In genomic region chr3:137972989-137973388, GRCm38 (mm10) we compare ENCODE assay signal across 26 mouse cellular contexts. TPM values are rescaled to one million over a fixed set of nuclear protein-coding genes. Genes with fewer than 3 reads are reported as not detected.
A peak's percentile ranks its signal among the peaks of the same experiment; 100 is the strongest.
DNase-seq lines count a peak whose midpoint lies in the region; ATAC-seq and TF ChIP-seq lines count a peak whose summit lies in the region.
"Had no signal": no experiment of that assay in that cellular context is flagged by ENCODE, and none has a peak within 500 bp of the region (broad histone marks: within the 10 kb centered on the region; RNA-seq: fewer than 3 reads in every experiment).

No protein-coding gene starts in this region.

- no peak for TF ChIP-seq CTCF in lung, embryonic 14.5 days (IDR thresholded peaks at IDR 0.05; ENCODE audit: low read depth)

- no peak overlapping the region for H3K4me3 ChIP-seq in lung, embryonic 14.5 days (ENCODE audit: low read depth, low read length)
- H3K4me3 ChIP-seq in embryonic facial prominence, embryonic 13.5 days = no peak overlapping the region
- H3K4me3 ChIP-seq in liver, embryonic 13.5 days (replicated peaks) = 0 out of 2 replicates have a peak overlapping the region, but pooled peaks have one; percentile 28
- no peak overlapping the region for H3K4me3 ChIP-seq in stomach, embryonic 16.5 days (replicated peaks; ENCODE audit: low read length)
- H3K4me3 ChIP-seq: forebrain, embryonic 10.5 days; heart, adult 2 months; heart, embryonic 13.5 days; midbrain, embryonic 10.5 days; neural tube, embryonic 15.5 days had no signal

- H3K4me2 ChIP-seq in lung, embryonic 14.5 days = no peak overlapping the region
- H3K4me2 ChIP-seq in embryonic facial prominence, embryonic 13.5 days = no peak overlapping the region
- H3K4me2 ChIP-seq in liver, embryonic 13.5 days = peak overlapping the region; percentile 62
- no peak overlapping the region for H3K4me2 ChIP-seq in stomach, embryonic 16.5 days (ENCODE audit: low read depth, low read length)
- H3K4me2 ChIP-seq: heart, embryonic 13.5 days; neural tube, embryonic 15.5 days had no signal

- H3K36me3 ChIP-seq in lung, embryonic 14.5 days (ENCODE audit: insufficient read depth) = no peaks in the 10 kb centered on the region
- no peaks in the 10 kb centered on the region for H3K36me3 ChIP-seq in embryonic facial prominence, embryonic 13.5 days
- H3K36me3 ChIP-seq in liver, embryonic 13.5 days = peaks cover 20% of the 10 kb centered on the region
- H3K36me3 ChIP-seq in stomach, embryonic 16.5 days (ENCODE audit: control insufficient read depth, insufficient read depth, low read length) = no peaks in the 10 kb centered on the region
- H3K36me3 ChIP-seq: forebrain, embryonic 10.5 days; midbrain, embryonic 10.5 days; neural tube, embryonic 15.5 days had no signal

- no peak for ATAC-seq in lung, embryonic 14.5 days (ENCODE audit: insufficient read depth)
- ATAC-seq in embryonic facial prominence, embryonic 13.5 days (ENCODE audit: insufficient number of reproducible peaks, insufficient read depth, low FRiP score, low TSS enrichment, low read depth) = peak; percentile 77; the same call in 1 of the 2 replicates
- no peak for ATAC-seq in liver, embryonic 13.5 days (ENCODE audit: low read depth)
- ATAC-seq in stomach, embryonic 16.5 days (ENCODE audit: insufficient read depth, low FRiP score) = no peak
- ATAC-seq: activated CD4-positive, CD25-positive, alpha-beta regulatory T cell, adult 4 months; forebrain, embryonic 16.5 days had no signal

- peaks cover 2% of the 10 kb centered on the region; the same call in 1 of the 2 replicates for H3K4me1 ChIP-seq in lung, embryonic 14.5 days (ENCODE audit: insufficient read depth)
- H3K4me1 ChIP-seq in embryonic facial prominence, embryonic 13.5 days = peaks cover 17% of the 10 kb centered on the region
- H3K4me1 ChIP-seq in liver, embryonic 13.5 days (replicated peaks) = peaks cover 89% of the 10 kb centered on the region
- H3K4me1 ChIP-seq in stomach, embryonic 16.5 days (ENCODE audit: control insufficient read depth, insufficient read depth, low read length) = peaks cover 5% of the 10 kb centered on the region; the same call in 1 of the 2 replicates

- H3K27me3 ChIP-seq in lung, embryonic 14.5 days (ENCODE audit: insufficient read depth, low read length) = no peaks in the 10 kb centered on the region
- H3K27me3 ChIP-seq in embryonic facial prominence, embryonic 13.5 days = no peaks in the 10 kb centered on the region
- H3K27me3 ChIP-seq in liver, embryonic 13.5 days = no peaks in the 10 kb centered on the region
- no peaks in the 10 kb centered on the region for H3K27me3 ChIP-seq in stomach, embryonic 16.5 days (ENCODE audit: control insufficient read depth, insufficient read depth, low read length)
- H3K27me3 ChIP-seq: CH12.LX; heart, embryonic 13.5 days; neural tube, embryonic 15.5 days had no signal

- 86% methylated on average over 7 of the region's 7 CpGs for WGBS in lung, embryonic 14.5 days
- WGBS in embryonic facial prominence, embryonic 13.5 days = 90% methylated on average over 7 of the region's 7 CpGs
- 84% methylated on average over 7 of the region's 7 CpGs for WGBS in liver, embryonic 13.5 days (ENCODE audit: insufficient replicate concordance)
- WGBS in stomach, embryonic 16.5 days = 78% methylated on average over 7 of the region's 7 CpGs

- H3K9me3 ChIP-seq in lung, embryonic 14.5 days (ENCODE audit: low read depth, low read length) = no peaks in the 10 kb centered on the region
- H3K9me3 ChIP-seq in embryonic facial prominence, embryonic 13.5 days = no peaks in the 10 kb centered on the region
- H3K9me3 ChIP-seq in liver, embryonic 13.5 days (replicated peaks) = no peaks in the 10 kb centered on the region
- H3K9me3 ChIP-seq in stomach, embryonic 16.5 days (replicated peaks; ENCODE audit: control insufficient read depth, low read length) = no peaks in the 10 kb centered on the region
- H3K9me3 ChIP-seq: forebrain, embryonic 10.5 days; heart, embryonic 13.5 days; midbrain, embryonic 10.5 days; neural tube, embryonic 15.5 days had no signal

- no peak for DNase-seq in lung, embryonic 14.5 days
- DNase-seq in lung, postnatal 36 days = no peak
- no peak for DNase-seq in liver, embryonic 13.5 days
- no peak for DNase-seq in right cerebral cortex, adult 2 months (ENCODE audit: low spot score in 2 of 2)
- DNase-seq in left cerebral cortex, postnatal 4 days = no peak
- DNase-seq: adrenal gland, adult 8-10 months; cerebellum, adult 18-20 months; cerebellum, postnatal 25 days; gastrocnemius, postnatal 25 days; heart, adult 2 months; heart, postnatal 14 days; kidney, adult 8-10 months; kidney, postnatal 10 days; lung, adult 18-20 months; lung, postnatal 4 days; right cerebral cortex, adult 18-20 months; thymus, postnatal 25 days had no signal

- 0 out of 2 replicates have a peak overlapping the region, but pooled peaks have one; percentile 38 for H3K27ac ChIP-seq in lung, embryonic 14.5 days (ENCODE audit: low read depth)
- H3K27ac ChIP-seq in embryonic facial prominence, embryonic 13.5 days = no peak overlapping the region
- peak overlapping the region; percentile 99 for H3K27ac ChIP-seq in liver, embryonic 13.5 days
- peak overlapping the region; percentile 77; the same call in 1 of the 2 replicates for H3K27ac ChIP-seq in stomach, embryonic 16.5 days (ENCODE audit: low read length)
- H3K27ac ChIP-seq: forebrain, embryonic 10.5 days; heart, adult 2 months; midbrain, embryonic 10.5 days; neural tube, embryonic 15.5 days had no signal

- no peak overlapping the region for H3K9ac ChIP-seq in lung, embryonic 14.5 days
- no peak overlapping the region for H3K9ac ChIP-seq in embryonic facial prominence, embryonic 13.5 days
- H3K9ac ChIP-seq in liver, embryonic 13.5 days = peak overlapping the region; percentile 70
- H3K9ac ChIP-seq in stomach, embryonic 16.5 days (ENCODE audit: low read length) = no peak overlapping the region
- H3K9ac ChIP-seq: neural tube, embryonic 15.5 days had no signal

- intact Hi-C loops in left cerebral cortex, postnatal 4 days (cut with DNase I) = no loop called here

RNA-seq across cellular contexts. Expression of gene Dapp1, which starts 8.4 kb away (rescaled TPM):
- polyA plus RNA-seq in lung, embryonic 14.5 days (2014; fragmentation: Nextera tagmentation; extraction: Ambion mirVana) = 8.0 and 8.1 TPM in 2 replicates
- 5.9 and 6.8 TPM in 2 replicates for polyA plus RNA-seq in embryonic facial prominence, embryonic 13.5 days (2015; fragmentation: Nextera tagmentation; extraction: Ambion mirVana)
- polyA plus RNA-seq in liver, embryonic 13.5 days (2015; fragmentation: Nextera tagmentation; extraction: Ambion mirVana) = 14.0 and 20.3 TPM in 2 replicates
- polyA plus RNA-seq in stomach, embryonic 16.5 days (2015; fragmentation: Nextera tagmentation; extraction: Ambion mirVana) = 17.3 and 18.0 TPM in 2 replicates
- total RNA-seq in left cerebral cortex, postnatal 4 days (2021) = 1 to 10 TPM; 4.7 to 4.8 TPM

RNA-seq across cellular contexts. Expression of gene Lamtor3, which starts 54.7 kb away (rescaled TPM):
- 97.2 and 103 TPM in 2 replicates for polyA plus RNA-seq in lung, embryonic 14.5 days (2014; fragmentation: Nextera tagmentation; extraction: Ambion mirVana)
- 112 and 120 TPM in 2 replicates for polyA plus RNA-seq in embryonic facial prominence, embryonic 13.5 days (2015; fragmentation: Nextera tagmentation; extraction: Ambion mirVana)
- polyA plus RNA-seq in liver, embryonic 13.5 days (2015; fragmentation: Nextera tagmentation; extraction: Ambion mirVana) = 65.6 and 78.3 TPM in 2 replicates
- 113 and 118 TPM in 2 replicates for polyA plus RNA-seq in stomach, embryonic 16.5 days (2015; fragmentation: Nextera tagmentation; extraction: Ambion mirVana)
- total RNA-seq in left cerebral cortex, postnatal 4 days (2021) = 10 to 100 TPM; 69.0 to 73.3 TPM
